ENCODE assay signal across 8 mouse cellular contexts in genomic region chr5:124248845-124249613, GRCm38 (mm10). TPM values are rescaled to one million over a fixed set of nuclear protein-coding genes. Genes with fewer than 3 reads are reported as not detected.
DNase-seq lines count a peak whose midpoint lies in the region; ATAC-seq and TF ChIP-seq lines count a peak whose summit lies in the region.

No protein-coding gene starts in this region.

- peaks cover 5 to 42% of the 10 kb centered on the region in 2 experiments for H3K36me3 ChIP-seq in CH12.LX (replicated peaks in 1 of 2; ENCODE audit: control insufficient read depth in 1 of 2, insufficient read depth in 1 of 2, low read length in 1 of 2)
- H3K36me3 ChIP-seq in embryonic facial prominence, embryonic 11.5 days (replicated peaks; ENCODE audit: control insufficient read depth, insufficient read depth, low read depth, low read length), result no peaks in the 10 kb centered on the region
- peaks cover 22% of the 10 kb centered on the region for H3K36me3 ChIP-seq in heart, embryonic 12.5 days
- H3K36me3 ChIP-seq in kidney, embryonic 15.5 days, result peaks cover 39% of the 10 kb centered on the region

- TF ChIP-seq CTCF in CH12.LX (conservative IDR thresholded peaks at IDR 0.05 in 1 of 2, IDR thresholded peaks at IDR 0.05 in 1 of 2; ENCODE audit: low read depth in 2 of 2, low read length in 2 of 2), result no peak

- H3K27ac ChIP-seq in CH12.LX (ENCODE audit: insufficient read depth, low read depth), result no peak overlapping the region
- peak overlapping the region; percentile 48 for H3K27ac ChIP-seq in embryonic facial prominence, embryonic 11.5 days (replicated peaks; ENCODE audit: low read depth, low read length)
- peak overlapping the region; percentile 92 for H3K27ac ChIP-seq in heart, embryonic 12.5 days (ENCODE audit: poor library complexity, severe bottlenecking)
- H3K27ac ChIP-seq in kidney, embryonic 15.5 days, result peak overlapping the region; percentile 88

- H3K9ac ChIP-seq in CH12.LX (ENCODE audit: insufficient read depth, low read depth), result peak overlapping the region; percentile 82
- H3K9ac ChIP-seq in embryonic facial prominence, embryonic 11.5 days (replicated peaks; ENCODE audit: low read length), result peak overlapping the region; percentile 88
- H3K9ac ChIP-seq in heart, embryonic 12.5 days, result peak overlapping the region; percentile 84
- H3K9ac ChIP-seq in kidney, embryonic 15.5 days, result peak overlapping the region; percentile 77

- no peak for TF ChIP-seq RAD21 in CH12.LX (IDR thresholded peaks at IDR 0.05; ENCODE audit: low read depth, low read length)

- no peaks in the 10 kb centered on the region; the same call in 1 of the 2 replicates for H3K79me2 ChIP-seq in CH12.LX (replicated peaks; ENCODE audit: control insufficient read depth, extremely low read depth, insufficient read depth, poor library complexity, severe bottlenecking)

- dilution Hi-C loops in CH12.LX (cut with MboI; ENCODE audit: extremely low pct_ligation_motif_present, extremely low pct_unique_long_range_greater_than_20kb, low sequenced_read_pairs), result no loop called here

- H3K4me1 ChIP-seq in CH12.LX (ENCODE audit: control insufficient read depth in 1 of 2, insufficient read depth in 2 of 2), result peaks cover 5 to 20% of the 10 kb centered on the region in 2 experiments
- no peaks in the 10 kb centered on the region for H3K4me1 ChIP-seq in embryonic facial prominence, embryonic 11.5 days (ENCODE audit: control insufficient read depth, insufficient read depth, low read length)
- peaks cover 42% of the 10 kb centered on the region for H3K4me1 ChIP-seq in heart, embryonic 12.5 days (replicated peaks)
- H3K4me1 ChIP-seq in kidney, embryonic 15.5 days, result peaks cover 30% of the 10 kb centered on the region

- no peaks in the 10 kb centered on the region for H3K27me3 ChIP-seq in CH12.LX (replicated peaks)
- no peaks in the 10 kb centered on the region for H3K27me3 ChIP-seq in embryonic facial prominence, embryonic 11.5 days (ENCODE audit: control insufficient read depth, insufficient read depth, low read length)
- no peaks in the 10 kb centered on the region for H3K27me3 ChIP-seq in heart, embryonic 12.5 days (replicated peaks)
- H3K27me3 ChIP-seq in kidney, embryonic 15.5 days, result no peaks in the 10 kb centered on the region

- under 1% methylated on average over 59 of the region's 77 CpGs for WGBS in embryonic facial prominence, embryonic 11.5 days
- WGBS in heart, embryonic 12.5 days, result 8% methylated on average over 65 of the region's 77 CpGs
- 2% methylated on average over 40 of the region's 77 CpGs for WGBS in kidney, embryonic 15.5 days

- TF ChIP-seq POLR2A in CH12.LX (IDR thresholded peaks at IDR 0.05; ENCODE audit: low read depth, low read length), result peak; percentile 38; the same call in 1 of the 2 replicates

- H3K9me3 ChIP-seq in CH12.LX (replicated peaks; ENCODE audit: low read length), result no peaks in the 10 kb centered on the region
- H3K9me3 ChIP-seq in embryonic facial prominence, embryonic 11.5 days (replicated peaks; ENCODE audit: control insufficient read depth, low read length), result no peaks in the 10 kb centered on the region
- no peaks in the 10 kb centered on the region for H3K9me3 ChIP-seq in heart, embryonic 12.5 days (replicated peaks)
- no peaks in the 10 kb centered on the region for H3K9me3 ChIP-seq in kidney, embryonic 15.5 days (replicated peaks)

- in situ Hi-C loops in CH12.LX (cut with MboI; ENCODE audit: low pct_ligation_motif_present, low pct_unique_long_range_greater_than_20kb, low sequenced_read_pairs), result no loop called here

- peak overlapping the region; percentile 32 to 79 (median 65) for H3K4me3 ChIP-seq in CH12.LX (replicated peaks in 1 of 3; ENCODE audit: low read depth in 2 of 3, low read length in 2 of 3, poor library complexity in 1 of 3)
- peak overlapping the region; percentile 66 for H3K4me3 ChIP-seq in embryonic facial prominence, embryonic 11.5 days (ENCODE audit: low read depth, low read length)
- H3K4me3 ChIP-seq in heart, embryonic 12.5 days, result peak overlapping the region; percentile 81
- H3K4me3 ChIP-seq in kidney, embryonic 15.5 days (replicated peaks), result peak overlapping the region; percentile 75

- DNase-seq in CH12.LX (ENCODE audit: extremely low read depth), result peak; percentile 13
- peak; percentile 85 for DNase-seq in adrenal gland, adult 2 months
- peak; percentile 59 for DNase-seq in embryonic facial prominence, embryonic 11.5 days (ENCODE audit: low spot score)
- DNase-seq in lung, postnatal 10 days, result peak; percentile 75
- DNase-seq in spleen, adult 18-20 months, result peak; percentile 30 to 66
- no peak for DNase-seq in layer of hippocampus, adult 18-20 months (ENCODE audit: low spot score in 2 of 2)

- ATAC-seq in embryonic facial prominence, embryonic 11.5 days (replicated peaks; ENCODE audit: insufficient number of reproducible peaks, low FRiP score, low TSS enrichment, low read depth), result 0 out of 2 replicates have a peak, but pooled peaks have one; percentile 45
- peak; percentile 49 for ATAC-seq in heart, embryonic 12.5 days (ENCODE audit: insufficient number of reproducible peaks, low FRiP score)
- peak; percentile 47 for ATAC-seq in kidney, embryonic 15.5 days (replicated peaks; ENCODE audit: low FRiP score)

- no peak for TF ChIP-seq EP300 in CH12.LX (IDR thresholded peaks at IDR 0.05; ENCODE audit: low read length)

- H3K4me2 ChIP-seq in CH12.LX (ENCODE audit: insufficient read depth, low read depth, poor library complexity, severe bottlenecking), result peak overlapping the region; percentile 79
- peak overlapping the region; percentile 92 for H3K4me2 ChIP-seq in embryonic facial prominence, embryonic 11.5 days (ENCODE audit: low read depth, low read length)
- H3K4me2 ChIP-seq in heart, embryonic 12.5 days, result peak overlapping the region; percentile 90
- H3K4me2 ChIP-seq in kidney, embryonic 15.5 days, result peak overlapping the region; percentile 84

TF ChIP-seq in CH12.LX, 34 proteins besides CTCF, POLR2A, EP300 and RAD21:
- no peak; the same call in 1 of the 2 replicates for TF ChIP-seq MXI1 (IDR thresholded peaks at IDR 0.05; ENCODE audit: low read depth, low read length)
- TF ChIP-seq UBTF (IDR thresholded peaks at IDR 0.05; ENCODE audit: low read depth, low read length), result no peak
- TF ChIP-seq USF1 (IDR thresholded peaks at IDR 0.05; ENCODE audit: low read depth, low read length), result no peak
- TF ChIP-seq ELF1 (IDR thresholded peaks at IDR 0.05; ENCODE audit: low read depth, low read length), result peak; percentile 24; the same call in 1 of the 2 replicates
- no peak; the same call in 1 of the 2 replicates for TF ChIP-seq CHD2 (IDR thresholded peaks at IDR 0.05; ENCODE audit: low read length)
- no peak for TF ChIP-seq E2F4 (IDR thresholded peaks at IDR 0.05; ENCODE audit: insufficient replicate concordance, low read depth, low read length)
- TF ChIP-seq MYC (IDR thresholded peaks at IDR 0.05; ENCODE audit: low read depth, low read length), result no peak
- TF ChIP-seq NRF1 (IDR thresholded peaks at IDR 0.05; ENCODE audit: low read depth, low read length), result no peak
- TF ChIP-seq BHLHE40 (IDR thresholded peaks at IDR 0.05; ENCODE audit: low read depth, low read length), result 0 out of 2 replicates have a peak, but pooled peaks have one; percentile 25
- TF ChIP-seq ZMIZ1 (IDR thresholded peaks at IDR 0.05; ENCODE audit: low read depth, low read length), result no peak
- no peak for TF ChIP-seq ETS1 (conservative IDR thresholded peaks at IDR 0.05; ENCODE audit: low read depth, low read length)

RNA-seq across cellular contexts. Expression of gene Pitpnm2, which starts 0.5 kb away (rescaled TPM):
- total RNA-seq in CH12.LX (2012; rRNA removed), result 5.0 and 5.3 TPM in 2 replicates
- 1.0 and 1.7 TPM in 2 replicates for total RNA-seq in CH12.LX (2014; rRNA removed)
- 8.0 and 11.9 TPM in 2 replicates for polyA plus RNA-seq in CH12.LX (2012; ENCODE audit: insufficient read length, low read depth)
- total RNA-seq in adrenal gland, adult 2 months (2021), result 10 to 100 TPM; 41.6 to 65.2 TPM
- polyA plus RNA-seq in adrenal gland, adult 2 months (2012; rRNA removed), result 158 and 207 TPM in 2 replicates
- 3.4 and 3.5 TPM in 2 replicates for polyA plus RNA-seq in embryonic facial prominence, embryonic 11.5 days (2014; fragmentation: Nextera tagmentation; extraction: Ambion mirVana)
- 7.5 and 7.8 TPM in 2 replicates for polyA plus RNA-seq in heart, embryonic 12.5 days (2016; fragmentation: Nextera tagmentation; extraction: Ambion mirVana)
- 3.5 and 3.6 TPM in 2 replicates for polyA plus RNA-seq in kidney, embryonic 15.5 days (2015; fragmentation: Nextera tagmentation; extraction: Ambion mirVana)
- total RNA-seq in layer of hippocampus, adult 18-20 months (2021), result 100 to 1,000 TPM; 315 to 325 TPM

Comparison
In these comparisons a context has a peak if more than half of its experiments do, and no peak if none do; other contexts are left out.
1. DNase-seq: peak in CH12.LX (single experiment), adrenal gland, adult 2 months (single experiment), embryonic facial prominence, embryonic 11.5 days (single experiment), lung, postnatal 10 days (single experiment) and spleen, adult 18-20 months (2 of 2); none in layer of hippocampus, adult 18-20 months (0 of 2).
2. RNA of gene Pitpnm2, which starts 0.5 kb away (polyA plus RNA-seq): 158 to 207 TPM in adrenal gland, adult 2 months; 8.0 to 11.9 TPM in CH12.LX, 7.5 to 7.8 TPM in heart, embryonic 12.5 days, 3.5 to 3.6 TPM in kidney, embryonic 15.5 days and 3.4 to 3.5 TPM in embryonic facial prominence, embryonic 11.5 days; every median in the first group is over 10 times any median in the second.
3. Peak in every context shown above with its lines, with median percentiles within 50 percentile points of each other: H3K4me2 ChIP-seq, H3K4me3 ChIP-seq, H3K9ac ChIP-seq and ATAC-seq.